Mouse (Mus musculus) liver, embryonic 14.5 days (tissue): ENCODE results near the gene Tsga10ip.

Experiments used
- CTCF ChIP-seq: IDR thresholded peaks from 2 replicates; pipeline ENCODE4 v1.5.1; 2016; ENCODE audit warnings: antibody characterized with exemption, low read depth, control low read depth
- EP300 ChIP-seq: IDR thresholded peaks from 2 replicates; pipeline ENCODE4 v1.6.1; 2016; ENCODE audit warnings: antibody characterized with exemption, low read depth

GRCm38 (mm10) chr19:5428083-5428482, 25.8 kb upstream of the Tsga10ip start:
- TF ChIP-seq EP300, result no peak
- TF ChIP-seq CTCF, result peak; percentile 47; the same call in 1 of the 2 replicates
